Mouse (Mus musculus) stomach, postnatal 0 days (tissue): ENCODE measurements at regions not wholly inside any gene's neighbourhood (a gene's known extent, or its start where the extent isn't known, plus 50 kb on each side); places are given as distances from the start of the nearest gene placed in this dataset.
A peak's percentile ranks its signal among the peaks of the same experiment; 100 is the strongest.

Experiments
- CTCF ChIP-seq: IDR thresholded peaks from 2 replicates; pipeline ENCODE4 v1.5.1; 2016; ENCODE audit warnings: antibody characterized with exemption, low read depth, mild to moderate bottlenecking, moderate library complexity
- EP300 ChIP-seq: optimal IDR thresholded peaks from 2 replicates; pipeline ENCODE3; 2016; ENCODE audit warnings: antibody characterized with exemption

DNA sequence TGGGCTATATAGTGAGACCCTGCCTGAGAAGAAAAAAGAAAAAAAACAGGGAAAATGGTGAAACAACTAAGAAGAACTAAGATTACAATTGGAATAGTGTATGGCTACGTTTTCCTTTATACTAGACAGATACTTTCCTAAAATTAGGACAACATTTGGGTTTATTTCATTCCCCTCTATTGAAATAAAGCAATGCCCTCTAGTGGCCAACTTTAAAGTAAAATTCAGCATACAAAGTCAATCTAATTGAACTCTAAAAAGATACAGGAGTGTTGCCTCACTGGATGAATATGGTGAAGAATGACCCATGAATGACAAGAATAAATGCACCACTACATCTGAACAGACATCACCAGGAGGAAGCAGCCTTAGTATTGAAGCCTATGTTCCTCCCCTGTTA is 185.4 kb upstream of the Irak1bp1 start:
- TF ChIP-seq CTCF (peak; percentile 74), EP300 (no peak)
